Mouse (Mus musculus): ENCODE data around the gene Pex26.

- no peak for TF ChIP-seq CTCF (IDR thresholded peaks at IDR 0.05; ENCODE audit: low read depth, low read length)
- no peak for TF ChIP-seq GATA1 (IDR thresholded peaks at IDR 0.05; ENCODE audit: borderline replicate concordance, low read length)
- no peak for TF ChIP-seq TAL1 (conservative IDR thresholded peaks at IDR 0.05; ENCODE audit: low read depth, low read length)
- TF ChIP-seq POLR2AphosphoS5 (IDR thresholded peaks at IDR 0.05; ENCODE audit: insufficient replicate concordance, low read depth, low read length), result no peak
- no peak for TF ChIP-seq GATA2 (IDR thresholded peaks at IDR 0.05; ENCODE audit: borderline replicate concordance, low read depth, low read length)
These were observed 43.3 kb downstream of the Pex26 start for GRCm38 (mm10) chr6:121226744-121227143.

Data from G1E (cell line).